In the genomic region with DNA sequence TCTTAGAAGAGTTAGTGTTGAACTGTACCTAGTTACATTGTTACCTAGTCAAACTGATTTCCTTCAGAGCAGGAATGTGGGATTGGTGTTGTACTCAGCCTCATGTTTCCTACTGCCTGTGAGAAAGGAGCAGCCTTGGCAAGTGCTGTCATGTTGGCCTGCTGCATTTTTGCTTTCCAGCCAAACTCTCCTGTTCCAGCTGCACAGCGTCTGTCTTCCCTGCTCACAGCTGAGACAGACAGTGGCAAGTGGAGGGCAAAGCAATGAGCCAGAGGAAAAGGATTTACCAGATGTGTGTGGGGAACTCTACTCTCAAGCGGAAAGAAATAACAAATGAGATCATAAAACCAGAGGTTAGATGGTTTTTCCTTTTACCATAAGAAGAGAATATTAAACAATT, we compare ENCODE assay signal across 18 mouse cellular contexts. TPM values are rescaled to one million over a fixed set of nuclear protein-coding genes. Genes with fewer than 3 reads are reported as not detected.
DNase-seq lines count a peak whose midpoint lies in the region; ATAC-seq and TF ChIP-seq lines count a peak whose summit lies in the region.
"Had no signal": no experiment of that assay in that cellular context is flagged by ENCODE, and none has a peak within 500 bp of the region (broad histone marks: within the 10 kb centered on the region; RNA-seq: fewer than 3 reads in every experiment).

No protein-coding gene starts in this region.

- TF ChIP-seq POLR2A in lung, adult 2 months (IDR thresholded peaks at IDR 0.05; ENCODE audit: borderline replicate concordance, extremely low read depth, low read depth, low read length), result no peak
- no peak for TF ChIP-seq POLR2A in myocyte (IDR thresholded peaks at IDR 0.05; ENCODE audit: insufficient read length, low read depth)

- H3K4me3 ChIP-seq in lung, embryonic 14.5 days (ENCODE audit: low read depth, low read length), result no peak overlapping the region
- H3K4me3 ChIP-seq in lung, adult 2 months (replicated peaks; ENCODE audit: extremely low read depth, low read depth, low read length), result no peak overlapping the region
- H3K4me3 ChIP-seq in myocyte, result no peak overlapping the region
- H3K4me3 ChIP-seq: erythroblast, embryonic 14.5 days; liver, embryonic 12.5 days; midbrain, embryonic 10.5 days had no signal

- 28% methylated on average over 2 of the region's 2 CpGs for WGBS in lung, embryonic 14.5 days
- 35% methylated on average over 2 of the region's 2 CpGs for WGBS in lung, adult 2 months

- no peak overlapping the region for H3ac ChIP-seq in myocyte (ENCODE audit: control insufficient read depth, insufficient read length)

- H3K27ac ChIP-seq in lung, embryonic 14.5 days (ENCODE audit: low read depth), result no peak overlapping the region
- H3K27ac ChIP-seq: liver, embryonic 12.5 days; midbrain, embryonic 10.5 days had no signal

- no peak overlapping the region for H3K9ac ChIP-seq in lung, embryonic 14.5 days
- H3K9ac ChIP-seq: liver, embryonic 12.5 days had no signal

- no peak for ATAC-seq in lung, embryonic 14.5 days (ENCODE audit: insufficient read depth)
- ATAC-seq: liver, embryonic 12.5 days had no signal

- DNase-seq in cerebellum, postnatal 14 days, result peak; percentile 7 to 13
- DNase-seq in cerebellum, adult 9-11 months, result no peak
- DNase-seq in lung, embryonic 14.5 days, result peak; percentile 29
- DNase-seq in lung, adult 2 months, result no peak
- DNase-seq in gastrocnemius, postnatal 10 days, result peak; percentile 57
- no peak for DNase-seq in kidney, postnatal 25 days
- no peak for DNase-seq in spleen, postnatal 14 days (ENCODE audit: low spot score in 2 of 2)
- DNase-seq: adrenal gland, adult 2 months; cerebellum, adult 11-12 months; thymus, postnatal 36 days had no signal

- no peak overlapping the region for H3K4me2 ChIP-seq in lung, embryonic 14.5 days
- peak overlapping the region; percentile 8 for H3K4me2 ChIP-seq in myocyte (ENCODE audit: low read depth)
- H3K4me2 ChIP-seq: liver, embryonic 12.5 days had no signal

- no peaks in the 10 kb centered on the region for H3K79me2 ChIP-seq in myocyte (ENCODE audit: control insufficient read depth, insufficient read depth)

- no peak for TF ChIP-seq CTCF in lung, embryonic 14.5 days (IDR thresholded peaks at IDR 0.05; ENCODE audit: low read depth)
- TF ChIP-seq CTCF in lung, adult 2 months (IDR thresholded peaks at IDR 0.05; ENCODE audit: insufficient read depth, low read length), result no peak

- no peaks in the 10 kb centered on the region for H3K4me1 ChIP-seq in lung, embryonic 14.5 days (ENCODE audit: insufficient read depth)
- no peaks in the 10 kb centered on the region for H3K4me1 ChIP-seq in lung, adult 2 months (ENCODE audit: control insufficient read depth, insufficient read depth, low read length)
- H3K4me1 ChIP-seq: liver, embryonic 12.5 days; midbrain, embryonic 10.5 days had no signal

- H3K9me3 ChIP-seq in lung, embryonic 14.5 days (ENCODE audit: low read depth, low read length), result no peaks in the 10 kb centered on the region
- H3K9me3 ChIP-seq: midbrain, embryonic 10.5 days had no signal

- H3K36me3 ChIP-seq in lung, embryonic 14.5 days (ENCODE audit: insufficient read depth), result no peaks in the 10 kb centered on the region
- H3K36me3 ChIP-seq in myocyte (ENCODE audit: control insufficient read depth, insufficient read depth), result no peaks in the 10 kb centered on the region
- H3K36me3 ChIP-seq: liver, embryonic 12.5 days; midbrain, embryonic 10.5 days had no signal

- H3K27me3 ChIP-seq in lung, embryonic 14.5 days (ENCODE audit: insufficient read depth, low read length), result no peaks in the 10 kb centered on the region
- H3K27me3 ChIP-seq in myocyte (ENCODE audit: control insufficient read depth, insufficient read depth, insufficient read length), result no peaks in the 10 kb centered on the region
- H3K27me3 ChIP-seq: liver, embryonic 12.5 days had no signal

TF ChIP-seq in myocyte, 11 proteins besides CTCF, POLR2A, EP300 and RAD21:
- TF ChIP-seq MYOD1 (IDR thresholded peaks at IDR 0.05; ENCODE audit: control insufficient read depth in 1 of 3, insufficient read length in 2 of 3, low read depth in 2 of 3) (peak; percentile 63 to 82 (median 72)), TCF12 (IDR thresholded peaks at IDR 0.05; ENCODE audit: insufficient read depth, poor library complexity, severe bottlenecking) (no peak)

RNA-seq across cellular contexts. Expression of a gene that starts 12.4 kb away (rescaled TPM):
- polyA plus RNA-seq in lung, embryonic 14.5 days (2014; fragmentation: Nextera tagmentation; extraction: Ambion mirVana), result not detected in 2 replicates
- not detected in 2 replicates for polyA plus RNA-seq in lung, adult 2 months (2012; rRNA removed)
- total RNA-seq in gastrocnemius, postnatal 10 days (2021), result not detected
- polyA plus RNA-seq in myocyte (2012; fragmentation: generic; extraction: Trizol), result not detected
- total RNA-seq: adrenal gland, adult 2 months; MEL had no signal
- polyA plus RNA-seq: adrenal gland, adult 2 months; erythroblast, embryonic 14.5 days; gonadal fat pad, adult 2 months; intestine, embryonic 14.5 days; large intestine, adult 2 months; liver, embryonic 12.5 days; midbrain, embryonic 10.5 days had no signal

RNA-seq across cellular contexts. Expression of a gene that starts 58.5 kb away (rescaled TPM):
- polyA plus RNA-seq in lung, embryonic 14.5 days (2014; fragmentation: Nextera tagmentation; extraction: Ambion mirVana), result not detected in 2 replicates
- polyA plus RNA-seq in lung, adult 2 months (2012; rRNA removed), result 0.06 and 0.07 TPM in 2 replicates
- not detected for total RNA-seq in gastrocnemius, postnatal 10 days (2021)
- not detected for polyA plus RNA-seq in myocyte (2012; fragmentation: generic; extraction: Trizol)
- total RNA-seq: adrenal gland, adult 2 months; MEL had no signal
- polyA plus RNA-seq: adrenal gland, adult 2 months; erythroblast, embryonic 14.5 days; gonadal fat pad, adult 2 months; intestine, embryonic 14.5 days; large intestine, adult 2 months; liver, embryonic 12.5 days; midbrain, embryonic 10.5 days had no signal

Comparison
In these comparisons a context has a peak if more than half of its experiments do, and no peak if none do; other contexts are left out.
1. DNase-seq: peak in cerebellum, postnatal 14 days (2 of 2), lung, embryonic 14.5 days (single experiment) and gastrocnemius, postnatal 10 days (single experiment); none in cerebellum, adult 9-11 months (single experiment), lung, adult 2 months (single experiment), kidney, postnatal 25 days (0 of 2) and spleen, postnatal 14 days (0 of 2).